Mouse (Mus musculus): ENCODE results near the gene Cep83.
"Not testable (repeated sequence)": the region's sequence is repeated elsewhere in the genome, so short reads cannot be mapped to it uniquely, and the experiment has no call there.

Gene Cep83

GRCm38 (mm10) chr10:94688420-94689175 is at the start of gene Cep83:
Gene Cep83 (plus strand): TSS chr10:94688654.
- peak; percentile 96 for DNase-seq (ENCODE audit: low spot score)

- DNase-seq (ENCODE audit: low spot score): no peak
Measured at GRCm38 (mm10) chr10:94639281-94639680, 49.2 kb upstream of the Cep83 start.

- DNase-seq (ENCODE audit: low spot score): no peak
Measured at GRCm38 (mm10) chr10:94640067-94640466, 48.4 kb upstream of the Cep83 start.

- DNase-seq (ENCODE audit: low spot score): no peak
Measured at GRCm38 (mm10) chr10:94664036-94664435, 24.4 kb upstream of the Cep83 start.

- no peak for DNase-seq (ENCODE audit: low spot score)
Measured at GRCm38 (mm10) chr10:94664455-94664854, 24.0 kb upstream of the Cep83 start.

GRCm38 (mm10) chr10:94668147-94668546 is 20.3 kb upstream of the Cep83 start:
- DNase-seq (ENCODE audit: low spot score): no peak

- no peak for DNase-seq (ENCODE audit: low spot score)
Measured at GRCm38 (mm10) chr10:94687801-94688419, 544 bp upstream of the Cep83 start.

GRCm38 (mm10) chr10:94689176-94689510 is 689 bp downstream of the Cep83 start:
- no peak for DNase-seq (ENCODE audit: low spot score)

GRCm38 (mm10) chr10:94690376-94690775 is 1.9 kb downstream of the Cep83 start:
- DNase-seq (ENCODE audit: low spot score): no peak

GRCm38 (mm10) chr10:94692163-94692562 is 3.7 kb downstream of the Cep83 start:
- DNase-seq (ENCODE audit: low spot score): no peak

- no peak for DNase-seq (ENCODE audit: low spot score)
Measured at GRCm38 (mm10) chr10:94705643-94706258, 17.3 kb downstream of the Cep83 start.

GRCm38 (mm10) chr10:94706695-94707094 is 18.2 kb downstream of the Cep83 start:
- DNase-seq (ENCODE audit: low spot score): no peak

- DNase-seq (ENCODE audit: low spot score): no peak
Measured at GRCm38 (mm10) chr10:94709622-94710319, 21.3 kb downstream of the Cep83 start.

GRCm38 (mm10) chr10:94710320-94710695 is 21.9 kb downstream of the Cep83 start:
- no peak for DNase-seq (ENCODE audit: low spot score)

- DNase-seq (ENCODE audit: low spot score): no peak
Measured at GRCm38 (mm10) chr10:94720300-94720699, 31.8 kb downstream of the Cep83 start.

GRCm38 (mm10) chr10:94728053-94728452 is 39.6 kb downstream of the Cep83 start:
- DNase-seq (ENCODE audit: low spot score): not testable (repeated sequence)

GRCm38 (mm10) chr10:94730445-94730844 is 42.0 kb downstream of the Cep83 start:
- DNase-seq (ENCODE audit: low spot score): no peak

- DNase-seq (ENCODE audit: low spot score): no peak
Measured at GRCm38 (mm10) chr10:94734829-94735228, 46.4 kb downstream of the Cep83 start.

- DNase-seq (ENCODE audit: low spot score): no peak
Measured at GRCm38 (mm10) chr10:94740221-94740620, 51.8 kb downstream of the Cep83 start.

- DNase-seq (ENCODE audit: low spot score): no peak
Measured at GRCm38 (mm10) chr10:94741459-94741858, 53.0 kb downstream of the Cep83 start.

GRCm38 (mm10) chr10:94747011-94747410 is 58.6 kb downstream of the Cep83 start:
- no peak for DNase-seq (ENCODE audit: low spot score)

- no peak for DNase-seq (ENCODE audit: low spot score)
Measured at GRCm38 (mm10) chr10:94771496-94771895, 83.0 kb downstream of the Cep83 start.

- no peak for DNase-seq (ENCODE audit: low spot score)
Measured at GRCm38 (mm10) chr10:94777576-94777975, 89.1 kb downstream of the Cep83 start.
